Mouse (Mus musculus) heart, embryonic 15.5 days (tissue): ENCODE results near the gene Zp3. TPM values are rescaled to one million over a fixed set of nuclear protein-coding genes. Genes with fewer than 3 reads are reported as not detected.

ENCODE experiments used
- ATAC-seq: fragments of 200-750 bp; cut with Nextera tagmentation; replicated peaks from 2 replicates; pipeline ENCODE4 v1.8.0; 2017; ENCODE audit warnings: low read depth, moderate TSS enrichment; ENCODE audit not compliant: insufficient number of reproducible peaks, insufficient read depth, low FRiP score
- H3K27ac ChIP-seq: fragments of 300-500 bp; sonication (generic); 2 replicates; pipeline ENCODE4 v1.5.1; 2015; ENCODE audit warnings: mild to moderate bottlenecking, inconsistent platforms
- H3K27me3 ChIP-seq: fragments of 300-500 bp; sonication (generic); 2 replicates; pipeline ENCODE4 v1.6.1; 2015; ENCODE audit warnings: inconsistent platforms
- H3K36me3 ChIP-seq: fragments of 300-500 bp; sonication (generic); 2 replicates; pipeline ENCODE4 v1.6.1; 2015; ENCODE audit warnings: mild to moderate bottlenecking, inconsistent platforms
- H3K4me1 ChIP-seq: fragments of 300-500 bp; sonication (generic); replicated peaks from 2 replicates; pipeline ENCODE4 v1.6.1; 2015; ENCODE audit warnings: inconsistent platforms
- H3K4me2 ChIP-seq: fragments of 300-500 bp; sonication (generic); 2 replicates; pipeline ENCODE4 v1.6.1; 2015; ENCODE audit warnings: inconsistent platforms, mild to moderate bottlenecking, moderate library complexity
- H3K4me3 ChIP-seq: fragments of 300-500 bp; sonication (generic); 2 replicates; pipeline ENCODE4 v1.5.1; 2015; ENCODE audit warnings: mild to moderate bottlenecking, inconsistent platforms
- H3K9ac ChIP-seq: fragments of 300-500 bp; sonication (generic); 2 replicates; pipeline ENCODE4 v1.6.1; 2015; ENCODE audit warnings: mild to moderate bottlenecking, inconsistent platforms
- H3K9me3 ChIP-seq: fragments of 300-500 bp; sonication (generic); replicated peaks from 2 replicates; pipeline ENCODE4 v1.6.1; 2016; ENCODE audit warnings: inconsistent platforms
- WGBS: fragments of 180-500 bp; shearing (Covaris S2); methylation state at CpG from one replicate; pipeline ENCODE4 v1.1.7; 2015; ENCODE audit warnings: mixed read lengths; 5-methylcytosine and 5-hydroxymethylcytosine counted together
- polyA plus RNA-seq: library from polyadenylated mRNA; unstranded; fragments of >200 nt; fragmentation: Nextera tagmentation; extraction: Ambion mirVana; gene quantifications from 2 replicates; pipeline ENCODE4 v1.2.1, GENCODE M21; 2015

The Zp3 gene
- polyA plus RNA-seq: not detected in 2 replicates

DNA sequence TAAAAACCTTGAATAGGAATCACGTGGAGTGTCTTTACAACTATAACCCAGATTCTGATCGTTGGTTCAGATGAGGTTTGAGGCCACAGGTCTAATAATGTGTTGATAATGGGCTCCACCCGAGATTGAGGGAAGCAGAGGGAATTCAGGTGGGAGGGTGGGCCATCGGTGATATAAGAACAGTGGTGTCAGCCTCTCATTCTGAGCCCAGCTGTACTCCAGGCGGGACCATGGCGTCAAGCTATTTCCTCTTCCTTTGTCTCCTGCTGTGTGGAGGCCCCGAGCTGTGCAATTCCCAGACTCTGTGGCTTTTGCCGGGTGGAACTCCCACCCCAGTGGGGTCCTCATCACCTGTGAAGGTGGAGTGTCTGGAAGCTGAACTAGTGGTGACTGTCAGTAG is at the start of gene Zp3:
TSS of gene Zp3 (plus strand) at position 196 of the 400 bp plus-strand sequence.
- ATAC-seq: 0 out of 2 replicates have a peak, but pooled peaks have one; percentile 31
- Histone ChIP-seq H3K4me2 (no peak within 1 kb of the TSS), H3K27me3 (no peaks in the 10 kb centered on the region), H3K27ac (no peak within 1 kb of the TSS), H3K4me3 (no peak within 1 kb of the TSS), H3K36me3 (no peaks in the 10 kb centered on the region), H3K9ac (no peak within 1 kb of the TSS), H3K9me3 (no peaks in the 10 kb centered on the region), H3K4me1 (no peaks in the 10 kb centered on the region)
- 61% methylated on average over 8 of the region's 8 CpGs for WGBS

DNA sequence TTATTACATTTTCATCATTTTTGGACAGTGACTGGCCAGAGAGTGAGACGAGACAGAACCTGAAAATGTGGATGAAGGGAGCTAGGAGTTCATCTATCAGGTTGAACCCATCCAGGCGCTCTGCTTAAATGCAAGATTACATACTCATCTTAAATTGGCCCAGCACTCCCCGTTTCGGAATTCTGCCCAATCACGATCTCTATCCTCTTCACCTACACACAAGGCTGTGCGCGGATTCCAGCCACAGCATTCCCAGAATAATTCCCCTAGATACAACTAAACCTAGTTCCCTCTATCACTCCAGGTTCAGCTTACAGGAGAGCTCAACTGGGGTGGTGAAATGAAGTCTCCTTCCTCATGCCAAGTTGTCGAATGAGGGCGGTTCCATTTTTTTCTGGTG is 48.4 kb upstream of the Zp3 start:
- no peaks in the 10 kb centered on the region for H3K9me3 ChIP-seq
- H3K27ac ChIP-seq: no peak overlapping the region
- H3K4me1 ChIP-seq: peaks cover 34% of the 10 kb centered on the region
- 70% methylated on average over 9 of the region's 9 CpGs for WGBS
- H3K4me3 ChIP-seq: no peak overlapping the region
- H3K9ac ChIP-seq: no peak overlapping the region
- no peaks in the 10 kb centered on the region for H3K27me3 ChIP-seq
- peaks cover 40% of the 10 kb centered on the region for H3K36me3 ChIP-seq
- 0 out of 2 replicates have a peak overlapping the region, but pooled peaks have one; percentile 3 for H3K4me2 ChIP-seq
- no peak for ATAC-seq

- no peak for ATAC-seq
- Histone ChIP-seq H3K4me3 (peak overlapping the region; percentile 21; the same call in 1 of the 2 replicates), H3K27me3 (no peaks in the 10 kb centered on the region), H3K9ac (no peak overlapping the region), H3K27ac (no peak overlapping the region), H3K9me3 (no peaks in the 10 kb centered on the region), H3K4me2 (peak overlapping the region; percentile 36; the same call in 1 of the 2 replicates), H3K36me3 (peaks cover 35% of the 10 kb centered on the region), H3K4me1 (peaks cover 34% of the 10 kb centered on the region)
- WGBS: 57% methylated on average over 2 of the region's 2 CpGs
Observed at GRCm38 (mm10) chr5:135932359-135932758, 47.5 kb upstream of the Zp3 start.

DNA sequence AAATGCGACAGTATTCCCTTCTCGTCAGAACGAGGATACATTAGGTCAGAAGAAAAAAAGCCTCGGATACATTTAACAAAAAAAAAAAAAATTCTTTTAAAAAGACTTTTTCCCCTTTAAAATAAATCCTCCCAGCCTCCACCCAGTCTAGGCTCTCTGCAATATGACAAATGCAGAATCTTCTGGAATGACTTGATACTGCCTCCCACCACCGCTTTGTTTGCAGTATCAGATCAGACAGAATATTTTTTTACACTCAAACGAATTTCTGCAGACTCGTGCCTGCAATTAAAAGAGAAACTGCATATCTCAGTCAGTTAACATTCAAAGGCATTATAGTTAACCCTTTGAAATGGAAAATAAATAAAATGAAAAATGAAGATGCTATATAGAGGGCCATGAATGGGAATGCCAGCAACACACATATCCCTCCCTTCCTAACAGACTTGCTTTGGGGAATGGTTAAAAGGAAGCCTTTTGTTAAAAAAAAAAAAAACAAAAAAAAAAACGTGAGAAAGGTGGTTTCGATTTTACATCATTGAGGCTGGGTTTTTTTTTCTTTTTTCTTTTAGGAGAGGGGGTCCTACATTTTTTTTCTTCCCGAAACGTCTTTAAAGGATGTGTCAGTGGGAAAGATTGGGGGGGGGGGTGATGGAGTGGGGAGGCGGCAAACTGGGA is 46.5 kb upstream of the Zp3 start:
- Histone ChIP-seq H3K4me1 (peaks cover 34% of the 10 kb centered on the region), H3K9ac (peak overlapping the region; percentile 91), H3K27ac (peak overlapping the region; percentile 99), H3K4me2 (peak overlapping the region; percentile 74), H3K4me3 (peak overlapping the region; percentile 100), H3K9me3 (no peaks in the 10 kb centered on the region), H3K27me3 (no peaks in the 10 kb centered on the region), H3K36me3 (peaks cover 35% of the 10 kb centered on the region)
- 5% methylated on average over 12 of the region's 12 CpGs for WGBS
- no peak for ATAC-seq

DNA sequence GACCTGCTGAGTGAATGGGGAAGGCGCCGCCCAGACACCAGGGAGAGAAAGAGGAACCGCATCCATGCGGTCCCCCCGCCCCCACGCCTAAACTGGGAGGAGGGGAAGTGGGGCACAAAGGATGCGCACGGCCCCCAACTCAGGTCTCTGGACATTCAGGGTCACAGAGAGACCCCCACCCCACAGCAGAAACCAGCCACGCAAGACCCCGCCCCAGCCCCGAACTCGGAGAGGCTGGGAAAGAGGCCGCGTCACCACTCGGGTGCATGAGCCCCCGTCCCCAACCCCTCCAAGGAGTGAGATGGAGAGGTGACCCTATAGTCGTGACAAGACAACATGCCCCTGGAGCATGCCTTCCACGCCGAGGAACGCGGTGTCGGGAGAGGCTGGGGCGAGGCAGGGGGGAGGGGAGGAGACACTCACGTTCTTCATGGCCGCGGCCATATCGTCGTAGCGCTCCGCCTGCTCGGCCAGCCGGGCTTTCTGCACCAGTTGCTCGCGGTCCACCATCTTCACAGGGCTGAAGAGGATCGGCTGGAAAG is 45.9 kb upstream of the Zp3 start:
- Histone ChIP-seq H3K27me3 (no peaks in the 10 kb centered on the region), H3K9me3 (no peaks in the 10 kb centered on the region), H3K27ac (peak overlapping the region; percentile 99), H3K4me2 (peak overlapping the region; percentile 74), H3K4me1 (peaks cover 33% of the 10 kb centered on the region), H3K36me3 (peaks cover 33% of the 10 kb centered on the region), H3K4me3 (peak overlapping the region; percentile 100), H3K9ac (peak overlapping the region; percentile 91)
- WGBS: under 1% methylated on average over 35 of the region's 35 CpGs
- peak; percentile 47 for ATAC-seq

DNA sequence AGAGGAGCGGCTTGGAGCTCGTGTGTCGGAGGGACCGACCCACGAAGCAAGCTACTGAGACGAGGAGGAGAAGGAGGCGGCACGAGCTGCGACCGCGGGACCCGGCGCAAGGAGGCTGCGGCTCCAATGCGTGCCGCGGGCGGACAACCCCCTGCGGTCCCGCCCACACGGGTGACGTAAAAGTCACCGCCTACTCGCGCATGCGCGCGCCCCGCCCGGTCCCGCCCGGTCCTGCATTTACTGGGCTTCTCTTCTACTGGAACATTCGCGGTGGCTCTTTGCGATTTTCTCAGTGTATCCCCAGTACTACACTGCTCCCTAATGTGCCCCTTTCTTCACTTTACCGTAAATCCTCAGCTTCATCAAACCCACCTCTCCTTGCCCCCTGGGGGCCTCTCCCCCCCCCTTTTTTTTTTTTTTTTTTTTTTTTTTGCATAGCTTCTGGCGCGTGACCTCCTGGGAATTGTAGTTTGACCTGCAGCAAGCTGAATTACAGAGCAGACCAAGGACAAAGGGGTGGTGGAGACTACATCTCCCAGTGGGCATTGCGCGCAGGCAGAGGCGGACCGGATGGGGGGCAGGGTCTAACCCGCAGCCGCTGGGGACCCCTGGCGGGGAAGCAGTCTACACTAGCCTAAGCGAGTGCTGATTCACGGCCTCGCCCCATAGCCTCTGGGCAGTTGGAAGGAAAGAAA is 45.3 kb upstream of the Zp3 start, which contains the start of gene Ywhag:
TSS of gene Ywhag (minus strand) at position 136 of the 695 bp plus-strand sequence.
- Histone ChIP-seq H3K4me2 (peak within 1 kb of the TSS; percentile 74), H3K27ac (peak within 1 kb of the TSS; percentile 99), H3K9me3 (no peaks in the 10 kb centered on the region), H3K4me1 (peaks cover 29% of the 10 kb centered on the region), H3K4me3 (peak within 1 kb of the TSS; percentile 100), H3K9ac (peak within 1 kb of the TSS; percentile 91), H3K36me3 (peaks cover 27% of the 10 kb centered on the region), H3K27me3 (no peaks in the 10 kb centered on the region)
- ATAC-seq: peak; percentile 96
- WGBS: under 1% methylated on average over 48 of the region's 48 CpGs

DNA sequence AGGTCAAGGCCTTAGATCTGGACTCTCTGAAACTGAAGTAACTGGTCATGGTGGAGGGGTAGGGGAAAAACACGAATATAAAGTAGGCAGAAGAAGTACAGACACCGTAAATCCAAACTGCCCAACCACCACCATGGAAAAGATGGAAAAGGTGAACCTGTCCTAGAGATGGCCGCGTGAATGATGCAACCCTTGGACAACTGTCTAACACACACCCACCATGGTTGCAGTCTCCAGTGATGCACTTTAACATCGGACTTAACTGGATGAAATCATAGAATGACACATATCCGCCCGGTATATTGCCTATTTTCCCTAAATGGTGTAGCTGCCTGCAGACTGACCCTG is 44.7 kb upstream of the Zp3 start:
- H3K9me3 ChIP-seq: no peaks in the 10 kb centered on the region
- H3K4me1 ChIP-seq: peaks cover 29% of the 10 kb centered on the region
- peaks cover 21% of the 10 kb centered on the region for H3K36me3 ChIP-seq
- peak overlapping the region; percentile 99 for H3K27ac ChIP-seq
- peak overlapping the region; percentile 74 for H3K4me2 ChIP-seq
- peak overlapping the region; percentile 91 for H3K9ac ChIP-seq
- no peaks in the 10 kb centered on the region for H3K27me3 ChIP-seq
- WGBS: 54% methylated on average over 7 of the region's 7 CpGs
- ATAC-seq: no peak
- peak overlapping the region; percentile 100 for H3K4me3 ChIP-seq

DNA sequence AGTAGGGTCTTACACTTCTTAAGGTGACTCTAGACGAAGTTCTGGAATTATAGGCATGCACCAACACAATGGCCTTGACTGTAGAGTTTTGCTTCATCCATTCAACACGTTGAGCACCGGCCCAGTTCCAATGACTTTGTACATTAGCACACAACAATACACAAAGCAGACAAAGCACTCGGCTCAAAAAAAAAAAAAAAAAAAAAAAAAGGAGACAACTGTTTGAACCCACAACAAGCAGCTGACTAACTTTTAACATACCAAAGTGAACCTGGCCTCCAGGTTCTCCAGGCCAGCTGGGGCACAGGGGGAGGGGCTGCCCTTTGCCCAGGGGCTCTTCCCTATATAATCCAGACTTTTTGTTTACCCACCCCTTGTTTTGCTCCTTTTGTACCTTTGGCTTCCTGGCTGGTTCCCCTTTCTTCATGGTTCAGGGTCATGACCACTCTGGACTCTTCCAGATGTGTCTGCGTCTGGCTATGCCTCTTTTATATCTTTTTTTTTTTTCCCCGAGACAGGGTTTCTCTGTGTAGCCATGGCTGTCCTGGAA is 44.2 kb upstream of the Zp3 start:
- no peaks in the 10 kb centered on the region for H3K9me3 ChIP-seq
- H3K9ac ChIP-seq: no peak overlapping the region
- H3K36me3 ChIP-seq: peaks cover 16% of the 10 kb centered on the region; the same call in 1 of the 2 replicates
- H3K4me1 ChIP-seq: peaks cover 27% of the 10 kb centered on the region
- no peak overlapping the region for H3K4me2 ChIP-seq
- ATAC-seq: no peak
- WGBS: 72% methylated on average over 6 of the region's 6 CpGs
- no peak overlapping the region for H3K27ac ChIP-seq
- H3K4me3 ChIP-seq: no peak overlapping the region
- H3K27me3 ChIP-seq: no peaks in the 10 kb centered on the region

GRCm38 (mm10) chr5:135940587-135940986 is 39.3 kb upstream of the Zp3 start:
- H3K4me3 ChIP-seq: no peak overlapping the region
- H3K4me2 ChIP-seq: no peak overlapping the region
- H3K9ac ChIP-seq: no peak overlapping the region
- H3K27ac ChIP-seq: no peak overlapping the region
- no peaks in the 10 kb centered on the region for H3K9me3 ChIP-seq
- WGBS: 40% methylated on average over 5 of the region's 5 CpGs
- no peaks in the 10 kb centered on the region for H3K36me3 ChIP-seq
- H3K27me3 ChIP-seq: no peaks in the 10 kb centered on the region
- H3K4me1 ChIP-seq: peaks cover under 1% of the 10 kb centered on the region
- ATAC-seq: 0 out of 2 replicates have a peak, but pooled peaks have one; percentile 27

DNA sequence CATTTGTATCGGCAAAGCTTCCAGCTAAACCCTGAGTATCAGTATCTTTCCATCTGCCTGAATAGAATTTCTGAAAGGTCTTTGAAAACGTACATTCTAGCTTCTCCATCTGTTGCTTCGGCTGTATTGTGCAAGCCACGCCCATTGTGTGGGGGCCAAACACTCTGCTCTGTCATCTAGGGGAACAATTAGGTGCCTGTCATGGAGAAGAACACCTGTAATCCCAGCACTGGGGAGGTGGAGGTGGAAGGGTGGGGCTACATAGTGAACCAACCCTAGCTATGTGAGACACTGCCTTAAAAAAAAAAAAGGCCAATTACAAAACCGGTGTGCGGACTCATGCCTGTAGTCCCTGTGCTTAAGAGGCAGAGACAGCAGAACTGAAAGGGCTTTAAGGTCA is 37.2 kb upstream of the Zp3 start:
- no peak overlapping the region for H3K4me3 ChIP-seq
- H3K27ac ChIP-seq: no peak overlapping the region
- H3K36me3 ChIP-seq: no peaks in the 10 kb centered on the region
- H3K4me2 ChIP-seq: no peak overlapping the region
- ATAC-seq: no peak
- H3K9ac ChIP-seq: no peak overlapping the region
- H3K9me3 ChIP-seq: no peaks in the 10 kb centered on the region
- no peaks in the 10 kb centered on the region for H3K27me3 ChIP-seq
- WGBS: 69% methylated on average over 6 of the region's 6 CpGs
- H3K4me1 ChIP-seq: peaks cover 10% of the 10 kb centered on the region

DNA sequence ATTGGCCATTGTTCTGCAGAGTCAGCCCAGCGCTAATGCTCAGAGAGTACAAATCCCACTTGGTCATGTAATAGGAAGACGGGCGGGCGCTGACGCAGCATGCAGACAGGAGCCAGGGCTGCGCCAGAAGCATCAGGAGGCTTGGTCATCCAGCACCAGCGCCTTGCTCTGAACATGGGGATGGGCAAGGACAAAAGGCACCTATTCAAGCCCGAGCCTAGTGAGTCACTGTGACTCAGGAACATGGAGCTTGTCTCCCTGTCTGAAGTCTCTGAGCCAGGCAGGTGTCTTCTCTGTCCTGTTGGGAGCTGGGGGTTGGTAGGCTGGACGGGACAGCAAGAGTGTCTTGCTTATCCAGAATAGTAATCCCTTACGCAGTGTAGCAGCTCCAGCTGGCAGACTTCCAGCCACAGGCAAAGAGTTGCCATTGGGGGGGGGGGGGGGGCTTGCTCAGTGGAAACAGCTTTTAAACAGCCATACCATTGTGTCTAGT is 33.9 kb upstream of the Zp3 start:
- Histone ChIP-seq H3K4me1 (peaks cover 10% of the 10 kb centered on the region), H3K9me3 (no peaks in the 10 kb centered on the region), H3K9ac (no peak overlapping the region), H3K27me3 (no peaks in the 10 kb centered on the region), H3K4me2 (peak overlapping the region; percentile 48), H3K36me3 (no peaks in the 10 kb centered on the region), H3K4me3 (0 out of 2 replicates have a peak overlapping the region, but pooled peaks have one; percentile 2), H3K27ac (peak overlapping the region; percentile 51)
- WGBS: 33% methylated on average over 10 of the region's 10 CpGs
- ATAC-seq: peak; percentile 58; the same call in 1 of the 2 replicates
